Mouse (Mus musculus) cortical plate, adult 2 months (tissue): ENCODE data around the gene Abca7.

ENCODE experiments used
- CTCF ChIP-seq: fragments of 200-500 bp; IDR thresholded peaks from 2 replicates; pipeline ENCODE4 v1.5.1; 2011; ENCODE audit warnings: mild to moderate bottlenecking, control low read depth, low read length; ENCODE audit not compliant: insufficient read depth; ENCODE audit errors: extremely low read depth
- POLR2A ChIP-seq: fragments of 200-500 bp; IDR thresholded peaks from 2 replicates; pipeline ENCODE4 v1.6.1; 2011; ENCODE audit warnings: mild to moderate bottlenecking, low read length, control low read depth; ENCODE audit not compliant: insufficient read depth; ENCODE audit errors: extremely low read depth

DNA sequence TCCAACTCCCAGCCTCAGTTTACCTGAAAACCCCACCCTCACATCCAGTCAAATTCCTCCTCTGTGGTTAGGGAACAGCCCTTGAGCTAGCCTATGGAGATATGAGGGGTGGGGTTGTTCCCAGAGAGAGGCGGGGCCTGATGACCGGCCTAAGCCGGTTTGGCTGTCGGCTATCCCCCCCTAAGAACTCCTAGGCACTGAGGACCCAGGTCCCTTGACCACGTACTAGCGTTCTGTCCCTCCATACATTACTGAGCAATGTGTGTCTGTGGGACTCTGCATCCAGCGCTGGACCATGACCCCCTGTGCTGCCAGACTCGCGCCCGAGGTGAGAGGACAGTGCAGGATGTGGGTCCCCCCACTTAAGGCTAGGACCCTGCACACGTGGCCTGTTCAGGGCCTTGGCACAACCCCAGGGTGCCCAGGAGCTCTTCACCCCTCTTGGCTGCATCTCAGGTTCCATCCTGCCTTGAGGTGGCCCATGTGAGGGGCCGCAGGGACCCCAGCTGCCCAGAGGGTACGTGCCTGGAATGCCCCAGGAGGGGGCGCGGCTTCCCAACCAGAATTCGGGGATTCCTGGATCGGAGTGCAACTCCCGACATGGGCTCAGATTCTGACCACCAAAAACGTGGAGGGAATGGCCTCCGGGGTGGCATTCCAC lies 23.3 kb downstream of the Abca7 start:
- TF ChIP-seq CTCF (no peak), POLR2A (no peak)
